Comparison of ENCODE assay signal across 14 mouse cellular contexts in the genomic region with DNA sequence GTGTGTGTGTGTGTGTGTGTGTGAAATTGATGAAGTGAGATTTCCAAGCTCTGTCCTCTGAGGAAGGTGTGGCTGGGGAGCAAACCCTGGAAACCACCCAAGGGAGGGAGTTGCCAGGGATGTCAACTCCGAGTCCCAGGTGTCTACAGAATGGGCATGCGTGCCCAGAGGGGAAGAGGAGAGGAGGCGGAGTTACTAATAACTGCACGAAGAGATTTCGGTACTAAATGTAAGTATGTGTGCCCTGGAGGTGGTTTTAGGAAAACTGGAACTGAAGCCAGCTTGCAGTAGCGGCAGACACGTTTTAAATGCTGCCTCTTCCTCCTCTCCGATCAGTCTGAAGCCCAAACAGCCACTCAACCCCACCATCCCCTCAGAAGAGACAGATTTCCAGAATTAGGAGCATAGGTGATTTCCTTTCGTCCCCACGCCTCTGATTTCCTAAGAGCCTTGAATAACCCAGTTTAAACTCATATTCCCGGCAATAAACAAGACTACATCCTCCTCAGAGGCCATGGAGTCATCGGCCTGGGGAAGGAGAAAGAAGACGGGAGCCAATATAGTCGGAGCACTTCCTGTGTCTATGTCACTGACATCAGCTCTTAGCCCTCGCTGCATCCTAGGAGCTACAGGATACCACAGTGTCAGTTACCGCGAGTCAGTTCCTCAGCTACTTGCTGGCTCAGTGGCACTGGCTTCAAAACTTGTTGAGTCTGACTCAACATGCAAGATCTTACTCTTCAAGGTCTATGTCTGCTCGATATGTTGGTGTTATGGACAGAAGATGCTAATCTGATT. TPM values are rescaled to one million over a fixed set of nuclear protein-coding genes. Genes with fewer than 3 reads are reported as not detected.
DNase-seq lines count a peak whose midpoint lies in the region; ATAC-seq and TF ChIP-seq lines count a peak whose summit lies in the region.
"Had no signal": no experiment of that assay in that cellular context is flagged by ENCODE, and none has a peak within 500 bp of the region (broad histone marks: within the 10 kb centered on the region; RNA-seq: fewer than 3 reads in every experiment).

No protein-coding gene starts in this region.

- no peak overlapping the region for H3K4me3 ChIP-seq in embryonic facial prominence, embryonic 13.5 days
- no peak overlapping the region for H3K4me3 ChIP-seq in embryonic facial prominence, embryonic 10.5 days
- no peak overlapping the region for H3K4me3 ChIP-seq in liver, adult 2 months (ENCODE audit: insufficient read depth, low read depth, low read length)
- H3K4me3 ChIP-seq in heart, embryonic 15.5 days: no peak overlapping the region
- no peak overlapping the region for H3K4me3 ChIP-seq in midbrain, embryonic 15.5 days
- H3K4me3 ChIP-seq: erythroblast, embryonic 14.5 days; intestine, embryonic 15.5 days; left cerebral cortex, adult 2 months had no signal

- no peak overlapping the region for H3K9ac ChIP-seq in embryonic facial prominence, embryonic 13.5 days
- no peak overlapping the region for H3K9ac ChIP-seq in liver, adult 2 months (ENCODE audit: low read depth, low read length)
- no peak overlapping the region for H3K9ac ChIP-seq in heart, embryonic 15.5 days
- H3K9ac ChIP-seq in midbrain, embryonic 15.5 days: no peak overlapping the region
- H3K9ac ChIP-seq: intestine, embryonic 15.5 days had no signal

- no peak for ATAC-seq in embryonic facial prominence, embryonic 13.5 days (ENCODE audit: insufficient number of reproducible peaks, insufficient read depth, low FRiP score, low TSS enrichment, low read depth)
- ATAC-seq in heart, embryonic 15.5 days (replicated peaks; ENCODE audit: insufficient number of reproducible peaks, insufficient read depth, low FRiP score, low read depth): no peak
- ATAC-seq in midbrain, embryonic 15.5 days (replicated peaks): no peak
- ATAC-seq: intestine, embryonic 15.5 days had no signal

- H3K9me3 ChIP-seq in embryonic facial prominence, embryonic 13.5 days: no peaks in the 10 kb centered on the region
- no peaks in the 10 kb centered on the region for H3K9me3 ChIP-seq in embryonic facial prominence, embryonic 10.5 days
- no peaks in the 10 kb centered on the region for H3K9me3 ChIP-seq in heart, embryonic 15.5 days (replicated peaks)
- H3K9me3 ChIP-seq in midbrain, embryonic 15.5 days: no peaks in the 10 kb centered on the region
- H3K9me3 ChIP-seq: intestine, embryonic 15.5 days had no signal

- H3K27me3 ChIP-seq in embryonic facial prominence, embryonic 13.5 days: no peaks in the 10 kb centered on the region
- H3K27me3 ChIP-seq in embryonic facial prominence, embryonic 10.5 days (replicated peaks; ENCODE audit: low read depth, poor library complexity, severe bottlenecking): no peaks in the 10 kb centered on the region
- H3K27me3 ChIP-seq in liver, adult 2 months (ENCODE audit: control insufficient read depth, insufficient read depth, low read length): no peaks in the 10 kb centered on the region
- no peaks in the 10 kb centered on the region for H3K27me3 ChIP-seq in heart, embryonic 15.5 days
- H3K27me3 ChIP-seq in midbrain, embryonic 15.5 days (replicated peaks): no peaks in the 10 kb centered on the region
- H3K27me3 ChIP-seq: intestine, embryonic 15.5 days had no signal

- no peaks in the 10 kb centered on the region for H3K36me3 ChIP-seq in embryonic facial prominence, embryonic 13.5 days
- no peaks in the 10 kb centered on the region for H3K36me3 ChIP-seq in embryonic facial prominence, embryonic 10.5 days (replicated peaks)
- H3K36me3 ChIP-seq in liver, adult 2 months (ENCODE audit: control insufficient read depth, insufficient read depth, low read length): no peaks in the 10 kb centered on the region
- H3K36me3 ChIP-seq in heart, embryonic 15.5 days: no peaks in the 10 kb centered on the region
- no peaks in the 10 kb centered on the region for H3K36me3 ChIP-seq in midbrain, embryonic 15.5 days (replicated peaks)
- H3K36me3 ChIP-seq: intestine, embryonic 15.5 days had no signal

- 68% methylated on average over 18 of the region's 18 CpGs for WGBS in embryonic facial prominence, embryonic 13.5 days
- WGBS in embryonic facial prominence, embryonic 10.5 days: 75% methylated on average over 18 of the region's 18 CpGs
- WGBS in liver, adult 2 months: 71% methylated on average over 18 of the region's 18 CpGs
- WGBS in heart, embryonic 15.5 days: 55% methylated on average over 18 of the region's 18 CpGs
- 82% methylated on average over 18 of the region's 18 CpGs for WGBS in midbrain, embryonic 15.5 days

- DNase-seq in embryonic facial prominence, embryonic 10.5 days (ENCODE audit: low spot score): no peak
- peak; percentile 50 for DNase-seq in liver, adult 2 months (ENCODE audit: extremely low read depth, low read depth, low spot score)
- no peak for DNase-seq in liver
- peak; percentile 46 for DNase-seq in lung, postnatal 10 days
- DNase-seq in gastrocnemius, postnatal 4 days (ENCODE audit: low spot score in 2 of 2): no peak
- DNase-seq: adrenal gland, postnatal 14 days; cerebellum, postnatal 14 days; retina, postnatal 1 day had no signal

- peak overlapping the region; percentile 39; the same call in 1 of the 2 replicates for H3K27ac ChIP-seq in embryonic facial prominence, embryonic 13.5 days
- H3K27ac ChIP-seq in embryonic facial prominence, embryonic 10.5 days (replicated peaks): no peak overlapping the region
- peak overlapping the region; percentile 73 for H3K27ac ChIP-seq in liver, adult 2 months (replicated peaks; ENCODE audit: insufficient read depth, low read depth, low read length)
- peak overlapping the region; percentile 53 for H3K27ac ChIP-seq in heart, embryonic 15.5 days
- H3K27ac ChIP-seq in midbrain, embryonic 15.5 days: no peak overlapping the region
- H3K27ac ChIP-seq: intestine, embryonic 15.5 days; left cerebral cortex, adult 2 months had no signal

- peaks cover 31% of the 10 kb centered on the region; the same call in 1 of the 2 replicates for H3K4me1 ChIP-seq in embryonic facial prominence, embryonic 13.5 days
- peaks cover 22% of the 10 kb centered on the region for H3K4me1 ChIP-seq in embryonic facial prominence, embryonic 10.5 days
- peaks cover 12% of the 10 kb centered on the region; the same call in 1 of the 2 replicates for H3K4me1 ChIP-seq in liver, adult 2 months (ENCODE audit: control insufficient read depth, insufficient read depth, low read length)
- H3K4me1 ChIP-seq in heart, embryonic 15.5 days (replicated peaks): peaks cover 95% of the 10 kb centered on the region
- H3K4me1 ChIP-seq in midbrain, embryonic 15.5 days: no peaks in the 10 kb centered on the region

- TF ChIP-seq CTCF in liver, adult 2 months (IDR thresholded peaks at IDR 0.05; ENCODE audit: low read depth, low read length): no peak

- H3K79me2 ChIP-seq in liver, adult 2 months (ENCODE audit: control insufficient read depth, insufficient read depth, low read length): no peaks in the 10 kb centered on the region

- no peak for TF ChIP-seq POLR2A in liver, adult 2 months (IDR thresholded peaks at IDR 0.05; ENCODE audit: extremely low read depth, insufficient read depth, low read length)

- no peak overlapping the region for H3K4me2 ChIP-seq in embryonic facial prominence, embryonic 13.5 days
- no peak overlapping the region for H3K4me2 ChIP-seq in heart, embryonic 15.5 days
- no peak overlapping the region for H3K4me2 ChIP-seq in midbrain, embryonic 15.5 days
- H3K4me2 ChIP-seq: intestine, embryonic 15.5 days had no signal

RNA-seq across cellular contexts. Expression of a gene that starts 27.3 kb away (rescaled TPM):
- 13.9 and 16.8 TPM in 2 replicates for polyA plus RNA-seq in embryonic facial prominence, embryonic 13.5 days (2015; fragmentation: Nextera tagmentation; extraction: Ambion mirVana)
- polyA plus RNA-seq in embryonic facial prominence, embryonic 10.5 days (2016; fragmentation: Nextera tagmentation; extraction: Ambion mirVana): 10.3 and 10.8 TPM in 2 replicates
- total RNA-seq in liver, adult 2 months (2014; rRNA removed): 2.6 and 3.0 TPM in 2 replicates
- 2.8 and 3.3 TPM in 2 replicates for polyA plus RNA-seq in liver, adult 2 months (2012; rRNA removed)
- 90.4 and 98.4 TPM in 2 replicates for polyA plus RNA-seq in heart, embryonic 15.5 days (2015; fragmentation: Nextera tagmentation; extraction: Ambion mirVana)
- polyA plus RNA-seq in midbrain, embryonic 15.5 days (2015; fragmentation: Nextera tagmentation; extraction: Ambion mirVana): 9.6 and 10.2 TPM in 2 replicates
- total RNA-seq in gastrocnemius, postnatal 4 days (2021): 100 to 1,000 TPM; 108 to 126 TPM

RNA-seq across cellular contexts. Expression of a gene that starts 47.9 kb away (rescaled TPM):
- polyA plus RNA-seq in embryonic facial prominence, embryonic 13.5 days (2015; fragmentation: Nextera tagmentation; extraction: Ambion mirVana): 146 and 163 TPM in 2 replicates
- 138 and 139 TPM in 2 replicates for polyA plus RNA-seq in embryonic facial prominence, embryonic 10.5 days (2016; fragmentation: Nextera tagmentation; extraction: Ambion mirVana)
- 1.4 and 2.8 TPM in 2 replicates for total RNA-seq in liver, adult 2 months (2014; rRNA removed)
- 3.8 and 5.8 TPM in 2 replicates for polyA plus RNA-seq in liver, adult 2 months (2012; rRNA removed)
- 89.9 and 105 TPM in 2 replicates for polyA plus RNA-seq in heart, embryonic 15.5 days (2015; fragmentation: Nextera tagmentation; extraction: Ambion mirVana)
- 156 and 168 TPM in 2 replicates for polyA plus RNA-seq in midbrain, embryonic 15.5 days (2015; fragmentation: Nextera tagmentation; extraction: Ambion mirVana)
- 10 to 100 TPM; 57.2 to 61.3 TPM for total RNA-seq in gastrocnemius, postnatal 4 days (2021)

Comparison
In these comparisons a context has a peak if more than half of its experiments do, and no peak if none do; other contexts are left out.
1. H3K27ac ChIP-seq: peak in embryonic facial prominence, embryonic 13.5 days (single experiment), liver, adult 2 months (single experiment) and heart, embryonic 15.5 days (single experiment); none in embryonic facial prominence, embryonic 10.5 days (single experiment) and midbrain, embryonic 15.5 days (single experiment).
2. DNase-seq: peak in liver, adult 2 months (single experiment) and lung, postnatal 10 days (single experiment); none in embryonic facial prominence, embryonic 10.5 days (single experiment), liver (single experiment) and gastrocnemius, postnatal 4 days (0 of 2).
3. RNA of a gene that starts 47.9 kb away (polyA plus RNA-seq): 156 to 168 TPM in midbrain, embryonic 15.5 days, 146 to 163 TPM in embryonic facial prominence, embryonic 13.5 days, 138 to 139 TPM in embryonic facial prominence, embryonic 10.5 days and 89.9 to 105 TPM in heart, embryonic 15.5 days; 3.8 to 5.8 TPM in liver, adult 2 months; every median in the first group is over 10 times any median in the second.